Mouse (Mus musculus): Measurements from ENCODE around the gene Angptl8. TPM values are rescaled to one million over a fixed set of nuclear protein-coding genes. Genes with fewer than 3 reads are reported as not detected.

Angptl8 gene
- polyA plus RNA-seq, 1 experiment from 2014 or later = 74.6 TPM

DNA sequence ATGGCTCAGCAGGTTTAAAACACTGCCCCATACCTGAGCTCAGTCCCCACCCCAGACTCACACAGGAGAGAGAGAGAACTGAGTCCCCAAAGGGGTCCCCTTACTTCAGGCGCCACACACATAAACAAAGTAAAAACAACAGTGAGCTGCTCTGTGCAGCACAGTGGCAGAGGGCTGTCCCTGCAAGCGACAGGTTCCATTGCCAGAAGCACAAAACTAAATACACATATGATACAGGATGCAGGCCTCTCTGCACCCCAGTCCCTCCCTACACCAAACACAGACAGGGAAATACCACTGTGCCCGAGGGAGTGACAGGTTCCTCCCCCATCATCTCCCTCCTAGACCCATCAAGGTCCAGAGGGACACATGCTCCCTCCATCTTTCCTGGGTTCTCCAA is 12.1 kb downstream of the Angptl8 start:
- H3K4me1 ChIP-seq (ENCODE audit: insufficient read depth) = peaks cover 13% of the 10 kb centered on the region
- no peak overlapping the region for H3K9ac ChIP-seq (replicated peaks)
- WGBS (ENCODE audit: insufficient replicate concordance) = 45% methylated on average over 3 of the region's 3 CpGs
- H3K36me3 ChIP-seq (replicated peaks; ENCODE audit: insufficient read depth, low read length) = no peaks in the 10 kb centered on the region
- H3K27ac ChIP-seq (ENCODE audit: low read depth) = peak overlapping the region; percentile 71
- no peaks in the 10 kb centered on the region for H3K27me3 ChIP-seq (ENCODE audit: insufficient read depth, low read length)
- ATAC-seq (no peak), DNase-seq (no peak)
- no peaks in the 10 kb centered on the region for H3K9me3 ChIP-seq (ENCODE audit: low read length)
- no peak for TF ChIP-seq EP300 (IDR thresholded peaks at IDR 0.05; ENCODE audit: low read depth)
- TF ChIP-seq CTCF (IDR thresholded peaks at IDR 0.05; ENCODE audit: low read depth) = no peak
- H3K4me3 ChIP-seq (ENCODE audit: low read depth, low read length) = no peak overlapping the region
- no peak overlapping the region for H3K4me2 ChIP-seq (ENCODE audit: low read depth, low read length)

DNA sequence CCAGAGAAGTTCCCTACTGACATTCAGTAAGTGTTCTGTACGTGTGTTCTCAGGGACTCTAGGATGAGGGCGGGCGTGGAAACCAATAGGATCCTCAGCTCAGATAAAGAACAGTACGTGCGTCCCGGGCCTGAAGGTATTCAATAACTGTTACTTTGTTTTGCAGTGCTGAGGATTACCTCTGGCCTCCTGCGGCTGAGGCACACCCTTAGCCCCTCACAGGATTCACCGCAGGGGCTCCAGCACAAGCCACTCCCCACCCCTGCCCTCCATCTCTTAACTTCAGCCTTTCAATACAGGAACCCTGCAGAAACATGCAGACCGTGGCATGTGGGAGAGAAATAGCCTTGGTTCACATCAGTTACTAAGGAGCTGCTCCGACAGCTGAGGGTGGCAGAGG is 12.6 kb downstream of the Angptl8 start:
- ATAC-seq (no peak), DNase-seq (no peak)
- no peak for TF ChIP-seq EP300 (IDR thresholded peaks at IDR 0.05; ENCODE audit: low read depth)
- no peak for TF ChIP-seq CTCF (IDR thresholded peaks at IDR 0.05; ENCODE audit: low read depth)
- peaks cover 16% of the 10 kb centered on the region for H3K4me1 ChIP-seq (ENCODE audit: insufficient read depth)
- H3K4me2 ChIP-seq (ENCODE audit: low read depth, low read length) = no peak overlapping the region
- no peaks in the 10 kb centered on the region for H3K36me3 ChIP-seq (replicated peaks; ENCODE audit: insufficient read depth, low read length)
- no peaks in the 10 kb centered on the region for H3K9me3 ChIP-seq (ENCODE audit: low read length)
- no peak overlapping the region for H3K9ac ChIP-seq (replicated peaks)
- no peak overlapping the region for H3K4me3 ChIP-seq (ENCODE audit: low read depth, low read length)
- H3K27me3 ChIP-seq (ENCODE audit: insufficient read depth, low read length) = no peaks in the 10 kb centered on the region
- H3K27ac ChIP-seq (ENCODE audit: low read depth) = peak overlapping the region; percentile 71
- 58% methylated on average over 10 of the region's 10 CpGs for WGBS (ENCODE audit: insufficient replicate concordance)

DNA sequence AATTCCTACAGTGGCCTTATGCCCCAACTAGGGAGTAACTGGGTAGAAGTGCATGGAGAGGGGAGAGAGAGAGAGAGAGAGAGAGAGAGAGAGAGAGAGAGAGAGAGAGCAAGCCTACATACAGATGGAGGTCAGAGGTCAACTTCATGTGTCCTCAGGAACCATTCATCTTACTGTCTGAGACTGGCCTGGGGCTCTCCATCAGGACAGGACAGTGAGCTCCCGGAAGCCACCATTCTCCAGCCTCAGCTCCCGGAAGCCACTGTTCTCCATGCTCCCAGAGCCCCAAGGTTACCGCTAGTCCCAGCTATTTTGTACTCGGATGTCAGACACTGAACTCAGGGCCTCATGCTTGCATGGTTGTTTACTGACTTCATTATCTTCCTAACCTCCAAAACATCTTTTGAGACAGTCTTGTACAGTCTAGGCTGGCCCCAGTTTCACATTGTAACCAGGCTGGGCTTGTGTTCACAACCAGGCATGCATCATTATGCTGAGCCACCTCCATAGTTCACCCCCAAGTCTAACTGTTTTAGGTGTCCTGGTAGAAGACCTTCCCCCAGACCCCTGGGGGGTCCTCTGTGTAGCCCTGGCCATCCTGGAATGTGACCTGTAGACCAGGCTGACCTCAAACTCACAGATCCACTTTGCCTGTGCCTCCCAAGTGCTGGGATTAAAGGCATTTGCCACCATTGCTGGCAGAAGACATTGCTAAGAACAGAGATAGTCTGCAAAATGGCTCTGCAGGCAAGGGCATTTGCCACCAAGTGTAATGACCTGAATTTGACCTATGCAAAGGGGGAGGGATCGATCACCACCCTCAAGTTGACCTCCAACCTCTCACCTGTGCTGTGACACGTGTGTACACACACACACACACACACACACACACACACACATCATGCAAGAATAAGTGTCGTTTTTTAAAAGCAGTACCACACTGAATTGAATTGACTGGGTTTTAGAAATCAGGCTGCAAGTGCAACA is 14.7 kb downstream of the Angptl8 start:
- Histone ChIP-seq H3K9ac (replicated peaks) (no peak overlapping the region), H3K27ac (ENCODE audit: low read depth) (0 out of 2 replicates have a peak overlapping the region, but pooled peaks have one; percentile 34), H3K36me3 (replicated peaks; ENCODE audit: insufficient read depth, low read length) (no peaks in the 10 kb centered on the region), H3K4me1 (ENCODE audit: insufficient read depth) (peaks cover 16% of the 10 kb centered on the region), H3K9me3 (ENCODE audit: low read length) (no peaks in the 10 kb centered on the region), H3K4me3 (ENCODE audit: low read depth, low read length) (no peak overlapping the region), H3K27me3 (ENCODE audit: insufficient read depth, low read length) (no peaks in the 10 kb centered on the region), H3K4me2 (ENCODE audit: low read depth, low read length) (no peak overlapping the region)
- no peak for ATAC-seq
- TF ChIP-seq CTCF (IDR thresholded peaks at IDR 0.05; ENCODE audit: low read depth) = no peak
- 64% methylated on average over 7 of the region's 7 CpGs for WGBS (ENCODE audit: insufficient replicate concordance)
- no peak for DNase-seq

DNA sequence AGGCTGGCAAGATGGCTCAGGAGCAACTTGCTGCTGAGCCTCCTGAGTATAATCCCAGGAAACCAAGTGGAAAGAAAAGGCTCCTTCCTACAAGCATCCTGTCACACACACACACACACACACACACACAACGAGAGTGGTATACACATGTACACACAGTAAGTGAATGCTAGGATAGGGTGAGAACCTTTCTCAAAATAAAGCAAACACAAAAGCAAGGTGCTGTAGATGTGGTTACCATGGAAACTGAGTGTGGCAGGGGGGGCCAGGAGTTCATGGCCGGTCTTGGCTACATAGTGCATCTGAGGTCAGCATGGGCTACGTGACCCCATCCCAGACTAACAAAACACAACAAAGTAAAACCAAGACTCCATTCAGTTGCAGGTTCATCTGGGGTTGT is 15.8 kb downstream of the Angptl8 start:
- TF ChIP-seq CTCF (IDR thresholded peaks at IDR 0.05; ENCODE audit: low read depth) (no peak), EP300 (IDR thresholded peaks at IDR 0.05; ENCODE audit: low read depth) (no peak)
- H3K36me3 ChIP-seq (replicated peaks; ENCODE audit: insufficient read depth, low read length) = no peaks in the 10 kb centered on the region
- H3K4me1 ChIP-seq (ENCODE audit: insufficient read depth) = peaks cover 16% of the 10 kb centered on the region
- 55% methylated on average over 3 of the region's 3 CpGs for WGBS (ENCODE audit: insufficient replicate concordance)
- H3K4me2 ChIP-seq (ENCODE audit: low read depth, low read length) = peak overlapping the region; percentile 85; the same call in 1 of the 2 replicates
- H3K9me3 ChIP-seq (ENCODE audit: low read length) = no peaks in the 10 kb centered on the region
- no peak overlapping the region for H3K27ac ChIP-seq (ENCODE audit: low read depth)
- no peaks in the 10 kb centered on the region for H3K27me3 ChIP-seq (ENCODE audit: insufficient read depth, low read length)
- ATAC-seq (no peak), DNase-seq (no peak)
- H3K9ac ChIP-seq (replicated peaks) = no peak overlapping the region
- no peak overlapping the region for H3K4me3 ChIP-seq (ENCODE audit: low read depth, low read length)

DNA sequence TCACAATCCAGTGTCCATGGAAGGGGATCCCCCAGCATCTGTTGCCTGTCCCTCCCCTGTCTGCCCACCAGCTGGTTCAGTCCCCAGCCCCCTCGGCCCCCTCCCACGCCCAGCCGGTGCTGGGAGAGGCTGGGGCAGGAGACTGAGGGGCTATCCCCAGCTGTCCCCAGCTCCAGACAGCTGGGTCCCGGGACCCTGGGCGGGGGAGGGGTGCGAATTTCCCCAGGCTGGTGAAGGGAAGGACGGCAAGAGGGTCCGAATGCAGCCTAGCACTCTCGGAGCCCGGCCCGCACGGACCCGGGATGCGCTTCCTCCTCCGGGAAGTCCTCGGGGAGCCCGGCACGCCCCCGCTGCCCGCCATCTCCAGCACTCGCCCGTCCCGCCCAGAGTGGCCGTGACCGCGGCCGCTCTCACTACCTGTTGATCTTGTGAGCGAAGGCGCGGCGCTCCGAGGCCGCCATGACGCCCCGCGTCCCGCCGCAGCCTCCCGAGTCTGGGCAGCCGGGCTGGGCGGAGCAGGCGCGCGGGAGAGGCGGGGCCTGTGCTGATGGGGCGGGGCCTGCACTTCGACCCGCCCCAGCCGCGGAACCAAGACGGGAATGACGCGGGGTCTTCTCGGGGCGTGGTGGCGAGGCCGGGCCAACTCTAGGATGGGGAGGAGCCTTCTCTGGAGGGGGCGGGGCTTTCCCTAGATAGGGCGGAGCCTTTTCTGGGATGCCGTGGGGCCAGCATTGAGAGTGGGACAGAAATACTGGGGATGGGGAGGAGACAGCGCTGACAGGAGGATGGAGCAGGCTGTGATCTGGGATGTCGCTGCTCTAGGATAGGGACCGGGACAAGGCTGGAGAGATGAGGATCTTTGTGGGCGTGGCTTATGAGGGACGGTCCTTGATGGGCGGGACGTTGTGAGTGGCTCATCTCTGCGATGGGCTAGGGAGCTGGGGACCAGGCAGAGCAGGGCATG is 17.1 kb downstream of the Angptl8 start, which contains the start of gene Dock6:
TSS of gene Dock6 (minus strand) at position 508 of the 964 bp plus-strand sequence.
- Histone ChIP-seq H3K4me1 (ENCODE audit: insufficient read depth) (peaks cover 16% of the 10 kb centered on the region), H3K4me3 (ENCODE audit: low read depth, low read length) (peak within 1 kb of the TSS; percentile 68), H3K4me2 (ENCODE audit: low read depth, low read length) (peak within 1 kb of the TSS; percentile 85), H3K9ac (replicated peaks) (peak within 1 kb of the TSS; percentile 78), H3K27me3 (ENCODE audit: insufficient read depth, low read length) (no peaks in the 10 kb centered on the region), H3K9me3 (ENCODE audit: low read length) (no peaks in the 10 kb centered on the region), H3K27ac (ENCODE audit: low read depth) (peak within 1 kb of the TSS; percentile 56), H3K36me3 (replicated peaks; ENCODE audit: insufficient read depth, low read length) (no peaks in the 10 kb centered on the region)
- peak; percentile 90 for DNase-seq
- peak; percentile 93 for ATAC-seq
- 3% methylated on average over 55 of the region's 68 CpGs for WGBS (ENCODE audit: insufficient replicate concordance)
- TF ChIP-seq CTCF (IDR thresholded peaks at IDR 0.05; ENCODE audit: low read depth) = no peak
- TF ChIP-seq EP300 (IDR thresholded peaks at IDR 0.05; ENCODE audit: low read depth) = no peak

DNA sequence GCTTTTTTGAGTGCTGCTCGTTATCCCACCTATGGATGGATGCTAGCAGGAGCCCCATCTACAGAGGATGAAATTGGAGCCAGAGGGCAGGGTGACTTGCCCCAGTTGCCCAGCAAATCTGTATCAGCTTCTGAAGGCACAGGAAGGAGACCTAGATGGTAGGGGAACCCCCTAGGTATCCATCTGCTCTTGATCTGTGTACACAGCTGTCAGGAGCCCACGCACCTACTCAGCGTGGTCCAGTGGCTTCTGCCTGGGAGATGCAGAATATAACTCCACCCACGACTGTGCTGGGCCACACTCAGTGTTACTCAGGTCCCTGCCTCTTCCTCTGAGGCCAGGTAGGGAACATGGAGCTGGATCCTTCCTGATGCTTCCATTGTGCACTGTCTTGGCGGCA is 18.7 kb downstream of the Angptl8 start:
- 65% methylated on average over 5 of the region's 5 CpGs for WGBS (ENCODE audit: insufficient replicate concordance)
- Histone ChIP-seq H3K4me1 (ENCODE audit: insufficient read depth) (peaks cover 16% of the 10 kb centered on the region), H3K4me3 (ENCODE audit: low read depth, low read length) (no peak overlapping the region), H3K36me3 (replicated peaks; ENCODE audit: insufficient read depth, low read length) (no peaks in the 10 kb centered on the region), H3K27ac (ENCODE audit: low read depth) (no peak overlapping the region), H3K9me3 (ENCODE audit: low read length) (no peaks in the 10 kb centered on the region), H3K9ac (replicated peaks) (no peak overlapping the region), H3K4me2 (ENCODE audit: low read depth, low read length) (no peak overlapping the region), H3K27me3 (ENCODE audit: insufficient read depth, low read length) (no peaks in the 10 kb centered on the region)
- DNase-seq (no peak), ATAC-seq (no peak)
- TF ChIP-seq EP300 (IDR thresholded peaks at IDR 0.05; ENCODE audit: low read depth) (no peak), CTCF (IDR thresholded peaks at IDR 0.05; ENCODE audit: low read depth) (no peak)

Measured in liver, postnatal 0 days (tissue).